Mouse (Mus musculus) liver, postnatal 0 days (tissue): ENCODE measurements at regions not wholly inside any gene's neighbourhood (a gene's known extent, or its start where the extent isn't known, plus 50 kb on each side); places are given as distances from the start of the nearest gene placed in this dataset.
A peak's percentile ranks its signal among the peaks of the same experiment; 100 is the strongest.

Experiments used
- ATAC-seq: fragments of 200-750 bp; cut with Nextera tagmentation; 2 replicates; pipeline ENCODE4 v1.8.0; 2017; ENCODE audit warnings: mild to moderate bottlenecking, moderate library complexity
- DNase-seq: peaks from one replicate; pipeline ENCODE4 v3.0.0-alpha.2; 2016
- H3K27ac ChIP-seq: fragments of 300-500 bp; sonication (generic); 2 replicates; pipeline ENCODE4 v1.5.1; 2014; ENCODE audit warnings: antibody characterized with exemption, moderate library complexity, mild to moderate bottlenecking, low read depth
- H3K27me3 ChIP-seq: fragments of 300-500 bp; sonication (generic); 2 replicates; pipeline ENCODE4 v1.6.1; 2014; ENCODE audit warnings: low read length, control low read depth, mixed read lengths; ENCODE audit not compliant: insufficient read depth
- H3K36me3 ChIP-seq: fragments of 300-500 bp; sonication (generic); replicated peaks from 2 replicates; pipeline ENCODE4 v1.6.1; 2014; ENCODE audit warnings: mild to moderate bottlenecking, control low read depth, low read length, moderate library complexity, mixed read lengths; ENCODE audit not compliant: insufficient read depth
- H3K4me1 ChIP-seq: fragments of 300-500 bp; sonication (generic); 2 replicates; pipeline ENCODE4 v1.6.1; 2014; ENCODE audit warnings: antibody characterized with exemption, mild to moderate bottlenecking, control low read depth; ENCODE audit not compliant: insufficient read depth
- H3K4me2 ChIP-seq: fragments of 300-500 bp; sonication (generic); 2 replicates; pipeline ENCODE4 v1.6.1; 2014; ENCODE audit warnings: low read depth, mild to moderate bottlenecking, low read length, moderate library complexity, mixed read lengths
- H3K4me3 ChIP-seq: fragments of 300-500 bp; sonication (generic); 2 replicates; pipeline ENCODE4 v1.5.1; 2014; ENCODE audit warnings: low read depth, low read length
- H3K9ac ChIP-seq: fragments of 300-500 bp; sonication (generic); replicated peaks from 2 replicates; pipeline ENCODE4 v1.6.1; 2014; ENCODE audit warnings: mild to moderate bottlenecking, moderate library complexity
- H3K9me3 ChIP-seq: fragments of 300-500 bp; sonication (generic); 2 replicates; pipeline ENCODE4 v1.6.1; 2016; ENCODE audit warnings: mild to moderate bottlenecking, control low read depth, low read length, mixed read lengths
- CTCF ChIP-seq: sonication (generic); IDR thresholded peaks from 2 replicates; pipeline ENCODE4 v1.5.1; 2016; ENCODE audit warnings: antibody characterized with exemption, low read depth
- EP300 ChIP-seq: IDR thresholded peaks from 2 replicates; pipeline ENCODE4 v1.6.1; 2016; ENCODE audit warnings: antibody characterized with exemption, low read depth, mild to moderate bottlenecking
- WGBS: fragments of 180-500 bp; shearing (Covaris S2); extraction: QIAGEN DNeasy Blood & Tissue Kit; methylation state at CpG from one replicate; pipeline ENCODE4 v1.1.7; 2014; ENCODE audit not compliant: insufficient replicate concordance; 5-methylcytosine and 5-hydroxymethylcytosine counted together

DNA sequence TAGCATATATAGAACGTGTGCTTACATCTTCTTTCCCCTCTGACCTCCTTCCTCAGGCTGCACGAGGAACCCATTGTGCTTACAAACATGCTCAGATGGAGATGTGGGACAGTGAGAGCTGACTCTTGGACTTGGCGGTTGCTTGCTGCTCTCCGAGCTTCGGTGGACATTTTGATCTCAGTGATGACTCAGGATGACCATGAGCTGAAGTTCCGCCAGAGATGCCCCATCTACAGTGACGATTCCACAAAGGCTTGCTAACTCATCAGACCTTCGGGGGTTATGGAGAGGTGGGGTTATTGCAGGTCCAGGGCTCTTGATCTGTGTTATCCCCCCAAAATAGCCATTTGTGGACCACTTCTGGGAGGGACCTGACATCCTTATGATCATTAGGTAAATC, 111.8 kb upstream of the Kazn start:
- H3K4me2 ChIP-seq = no peak overlapping the region
- TF ChIP-seq EP300 (no peak), CTCF (no peak)
- no peaks in the 10 kb centered on the region for H3K36me3 ChIP-seq
- no peak overlapping the region for H3K9ac ChIP-seq
- WGBS = 74% methylated on average over 8 of the region's 8 CpGs
- no peaks in the 10 kb centered on the region for H3K4me1 ChIP-seq
- no peaks in the 10 kb centered on the region for H3K9me3 ChIP-seq
- H3K27ac ChIP-seq = no peak overlapping the region
- no peaks in the 10 kb centered on the region; the same call in 1 of the 2 replicates for H3K27me3 ChIP-seq
- no peak overlapping the region for H3K4me3 ChIP-seq
- DNase-seq (no peak), ATAC-seq (no peak)

DNA sequence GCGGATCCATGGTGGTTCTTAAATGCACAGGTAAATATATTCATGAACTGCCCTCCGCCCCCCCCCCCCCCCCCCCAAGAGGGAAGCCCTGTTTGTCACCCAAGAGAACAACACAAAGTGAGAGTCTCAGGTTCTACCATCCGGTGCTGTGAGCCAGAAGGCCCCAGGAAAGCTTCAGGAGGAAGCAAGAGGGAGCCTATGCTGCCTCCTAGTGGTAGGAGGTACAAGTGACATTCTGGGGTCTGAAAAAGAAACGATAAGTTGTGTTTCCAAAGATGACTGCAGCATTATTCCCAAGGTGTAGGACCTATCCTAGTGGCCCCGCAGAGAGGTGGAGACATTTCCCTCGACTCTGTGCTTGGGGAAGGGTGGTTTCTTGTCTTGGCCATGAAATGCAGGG, 109.7 kb upstream of the Kazn start:
- H3K27me3 ChIP-seq = no peaks in the 10 kb centered on the region
- DNase-seq = peak; percentile 32
- no peaks in the 10 kb centered on the region for H3K36me3 ChIP-seq
- TF ChIP-seq CTCF (peak; percentile 71), EP300 (no peak)
- no peaks in the 10 kb centered on the region for H3K9me3 ChIP-seq
- H3K27ac ChIP-seq = no peak overlapping the region
- no peak overlapping the region for H3K9ac ChIP-seq
- no peaks in the 10 kb centered on the region for H3K4me1 ChIP-seq
- H3K4me3 ChIP-seq = no peak overlapping the region
- no peak overlapping the region for H3K4me2 ChIP-seq
- WGBS = 33% methylated on average over 6 of the region's 6 CpGs
- ATAC-seq = no peak

DNA sequence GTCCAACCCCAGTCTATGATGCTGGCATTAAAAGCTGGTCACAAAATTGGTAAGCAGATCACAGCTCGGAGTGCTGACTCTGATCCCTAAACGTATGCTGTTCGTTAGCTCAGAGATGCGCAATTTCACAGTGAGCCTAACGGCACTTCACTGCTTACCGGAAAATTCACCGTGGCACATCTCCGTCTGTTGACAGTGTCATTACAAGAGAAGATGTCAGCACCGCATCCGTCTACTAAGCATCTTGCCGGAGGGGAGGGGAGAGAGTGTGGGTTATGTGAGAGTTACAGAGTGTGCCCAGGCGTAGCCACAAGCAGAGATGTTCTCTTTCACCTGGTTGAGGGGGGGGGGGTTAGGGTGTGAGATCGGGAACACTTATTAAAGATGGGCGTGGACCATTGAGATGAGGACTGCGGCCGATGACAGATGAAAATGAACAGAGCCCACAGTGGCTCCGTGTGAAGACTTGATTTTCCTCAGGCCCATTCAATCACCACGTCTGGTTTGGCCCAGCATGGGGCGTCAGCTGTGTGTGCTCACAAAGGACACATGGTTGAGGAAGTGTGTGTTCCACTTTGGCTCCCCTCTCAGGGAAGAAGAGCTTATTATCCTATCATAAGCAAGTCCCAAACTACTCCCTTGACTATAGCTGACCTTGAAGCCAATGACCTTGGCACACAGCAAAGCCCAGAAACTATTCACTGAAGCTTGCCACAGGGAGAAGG, 103.4 kb upstream of the Kazn start:
- 78% methylated on average over 19 of the region's 19 CpGs for WGBS
- Histone ChIP-seq H3K27ac (no peak overlapping the region), H3K9ac (no peak overlapping the region), H3K27me3 (no peaks in the 10 kb centered on the region), H3K4me1 (no peaks in the 10 kb centered on the region), H3K9me3 (no peaks in the 10 kb centered on the region), H3K4me3 (no peak overlapping the region), H3K4me2 (no peak overlapping the region), H3K36me3 (no peaks in the 10 kb centered on the region)
- TF ChIP-seq CTCF = no peak
- no peak for TF ChIP-seq EP300
- ATAC-seq (no peak), DNase-seq (no peak)

DNA sequence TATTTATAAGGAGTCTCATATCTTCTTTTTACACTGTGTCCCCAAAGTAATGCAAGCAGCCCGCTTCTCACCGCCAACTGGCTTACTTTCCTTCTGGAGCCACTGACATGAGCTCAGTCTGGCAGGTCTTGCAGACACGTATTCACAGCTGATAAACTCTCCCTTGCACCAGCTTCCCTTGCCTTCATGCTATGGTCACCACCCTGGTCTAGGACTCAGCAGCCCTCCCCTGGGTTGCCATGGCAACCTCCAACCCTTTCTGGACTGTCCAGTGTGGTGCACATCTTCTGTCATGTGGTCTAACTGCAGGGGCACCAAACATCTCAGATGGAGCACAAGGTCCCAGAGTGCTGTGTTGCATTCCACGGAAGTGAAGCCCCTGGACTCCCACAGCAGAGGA, 102.1 kb upstream of the Kazn start:
- Histone ChIP-seq H3K9ac (no peak overlapping the region), H3K9me3 (no peaks in the 10 kb centered on the region), H3K4me1 (no peaks in the 10 kb centered on the region), H3K27me3 (no peaks in the 10 kb centered on the region), H3K27ac (no peak overlapping the region), H3K36me3 (no peaks in the 10 kb centered on the region), H3K4me3 (no peak overlapping the region), H3K4me2 (no peak overlapping the region)
- ATAC-seq = no peak
- DNase-seq = no peak
- TF ChIP-seq CTCF (no peak), EP300 (no peak)
- WGBS = 66% methylated on average over 4 of the region's 4 CpGs

DNA sequence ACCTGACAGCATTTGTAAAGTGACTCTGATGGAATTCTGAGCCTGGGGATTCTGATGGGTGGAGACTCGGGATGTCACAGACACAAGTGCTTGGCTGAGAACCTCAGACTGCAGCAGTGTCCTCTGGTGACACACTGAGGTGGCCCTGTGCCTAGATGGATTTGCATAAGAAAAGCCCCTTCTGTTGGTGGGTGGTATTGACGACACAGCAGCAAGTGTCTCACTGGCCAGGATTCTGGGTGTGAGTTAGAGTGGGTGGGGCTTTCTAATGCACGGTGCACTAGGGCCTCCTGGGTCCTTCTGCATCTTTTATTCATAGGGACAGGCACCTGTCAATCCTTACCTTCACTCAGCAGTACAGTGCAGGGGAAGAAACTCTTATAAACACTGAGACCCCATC, 100.9 kb upstream of the Kazn start:
- TF ChIP-seq CTCF (no peak), EP300 (no peak)
- DNase-seq (no peak), ATAC-seq (no peak)
- Histone ChIP-seq H3K4me3 (no peak overlapping the region), H3K27me3 (no peaks in the 10 kb centered on the region), H3K36me3 (no peaks in the 10 kb centered on the region), H3K27ac (no peak overlapping the region), H3K9ac (no peak overlapping the region), H3K4me1 (no peaks in the 10 kb centered on the region), H3K9me3 (no peaks in the 10 kb centered on the region), H3K4me2 (no peak overlapping the region)
- WGBS = 29% methylated on average over 3 of the region's 3 CpGs

DNA sequence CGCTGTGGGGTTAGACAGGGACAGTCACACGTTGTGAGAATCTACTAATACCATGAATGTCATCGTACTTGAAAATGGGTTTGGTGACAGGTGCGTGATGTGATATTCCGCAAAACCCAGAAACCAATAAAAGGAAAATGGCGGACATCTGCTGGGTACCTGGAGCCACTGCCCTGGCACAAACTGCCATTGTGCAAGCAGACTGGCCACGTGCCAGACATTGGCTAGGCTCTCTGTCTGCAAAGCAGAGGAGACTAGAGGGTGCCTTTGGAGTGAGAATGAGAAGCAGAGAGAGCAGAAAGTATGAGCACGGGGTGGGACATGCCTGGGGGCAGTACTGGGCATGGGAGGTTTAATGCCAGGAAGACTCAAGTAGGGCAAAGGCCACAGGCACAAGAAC, 98.5 kb upstream of the Kazn start:
- 75% methylated on average over 8 of the region's 8 CpGs for WGBS
- Histone ChIP-seq H3K4me1 (no peaks in the 10 kb centered on the region), H3K9ac (no peak overlapping the region), H3K4me3 (no peak overlapping the region), H3K4me2 (no peak overlapping the region), H3K36me3 (no peaks in the 10 kb centered on the region), H3K27ac (no peak overlapping the region), H3K27me3 (no peaks in the 10 kb centered on the region), H3K9me3 (no peaks in the 10 kb centered on the region)
- no peak for TF ChIP-seq EP300
- TF ChIP-seq CTCF = no peak
- DNase-seq = peak; percentile 29
- no peak for ATAC-seq

DNA sequence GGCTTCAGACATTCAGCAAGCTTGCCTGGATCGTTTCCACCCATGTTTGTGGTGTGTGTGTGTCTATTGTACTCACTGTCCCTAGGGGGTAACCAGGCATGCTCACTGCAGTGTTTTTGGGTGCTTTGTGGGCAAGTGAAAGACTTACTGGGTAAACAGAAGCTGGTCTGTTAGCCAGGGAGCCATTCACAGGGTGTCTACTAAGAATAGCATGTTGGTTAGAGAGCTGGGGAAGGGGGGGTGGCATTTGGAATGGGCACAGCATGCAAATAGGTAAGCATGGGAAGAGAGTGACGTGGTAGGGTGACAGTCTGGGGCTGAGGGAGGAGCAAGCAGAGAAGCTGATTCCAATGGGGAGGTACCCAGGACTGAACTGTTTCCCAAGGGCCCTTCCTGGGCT, 97.7 kb upstream of the Kazn start:
- H3K9me3 ChIP-seq = no peaks in the 10 kb centered on the region
- DNase-seq (no peak), ATAC-seq (no peak)
- H3K27ac ChIP-seq = no peak overlapping the region
- TF ChIP-seq CTCF = no peak
- TF ChIP-seq EP300 = no peak
- no peak overlapping the region for H3K9ac ChIP-seq
- 50% methylated on average over 2 of the region's 2 CpGs for WGBS
- H3K36me3 ChIP-seq = no peaks in the 10 kb centered on the region
- H3K4me2 ChIP-seq = no peak overlapping the region
- H3K4me1 ChIP-seq = no peaks in the 10 kb centered on the region
- H3K4me3 ChIP-seq = no peak overlapping the region
- H3K27me3 ChIP-seq = no peaks in the 10 kb centered on the region
